Mouse (Mus musculus) liver, adult (tissue): ENCODE measurements around the gene Pgbd1.

ENCODE experiments used
- GATA4 ChIP-seq: IDR thresholded peaks from 2 replicates; pipeline ENCODE4 v1.6.1; 2014; ENCODE audit warnings: mild to moderate bottlenecking, low read length; ENCODE audit not compliant: insufficient replicate concordance

Gene Pgbd1

GRCm38 (mm10) chr13:21401166-21401565 lies 39.7 kb downstream of the Pgbd1 start:
- no peak for TF ChIP-seq GATA4

- no peak for TF ChIP-seq GATA4
These were observed 43.4 kb downstream of the Pgbd1 start for GRCm38 (mm10) chr13:21397486-21397885.

- no peak for TF ChIP-seq GATA4
These were observed 45.2 kb downstream of the Pgbd1 start for GRCm38 (mm10) chr13:21395623-21396022.

GRCm38 (mm10) chr13:21395211-21395610 lies 45.6 kb downstream of the Pgbd1 start:
- TF ChIP-seq GATA4, result no peak

- TF ChIP-seq GATA4, result no peak
These were observed 63.1 kb downstream of the Pgbd1 start for GRCm38 (mm10) chr13:21377773-21378172.

- no peak for TF ChIP-seq GATA4
These were observed 68.2 kb downstream of the Pgbd1 start for GRCm38 (mm10) chr13:21372700-21373099.
